Mouse (Mus musculus) CD4-positive, CD25-positive, alpha-beta regulatory T cell, adult 2 months (primary cell): ENCODE data around the gene Fam160b1.
A peak's percentile ranks its signal among the peaks of the same experiment; 100 is the strongest.

Source experiments
- DNase-seq: peaks from one replicate; pipeline ENCODE4 v3.0.0-alpha.2; 2012; ENCODE audit warnings: low read depth, low spot score

Gene Fam160b1

DNA sequence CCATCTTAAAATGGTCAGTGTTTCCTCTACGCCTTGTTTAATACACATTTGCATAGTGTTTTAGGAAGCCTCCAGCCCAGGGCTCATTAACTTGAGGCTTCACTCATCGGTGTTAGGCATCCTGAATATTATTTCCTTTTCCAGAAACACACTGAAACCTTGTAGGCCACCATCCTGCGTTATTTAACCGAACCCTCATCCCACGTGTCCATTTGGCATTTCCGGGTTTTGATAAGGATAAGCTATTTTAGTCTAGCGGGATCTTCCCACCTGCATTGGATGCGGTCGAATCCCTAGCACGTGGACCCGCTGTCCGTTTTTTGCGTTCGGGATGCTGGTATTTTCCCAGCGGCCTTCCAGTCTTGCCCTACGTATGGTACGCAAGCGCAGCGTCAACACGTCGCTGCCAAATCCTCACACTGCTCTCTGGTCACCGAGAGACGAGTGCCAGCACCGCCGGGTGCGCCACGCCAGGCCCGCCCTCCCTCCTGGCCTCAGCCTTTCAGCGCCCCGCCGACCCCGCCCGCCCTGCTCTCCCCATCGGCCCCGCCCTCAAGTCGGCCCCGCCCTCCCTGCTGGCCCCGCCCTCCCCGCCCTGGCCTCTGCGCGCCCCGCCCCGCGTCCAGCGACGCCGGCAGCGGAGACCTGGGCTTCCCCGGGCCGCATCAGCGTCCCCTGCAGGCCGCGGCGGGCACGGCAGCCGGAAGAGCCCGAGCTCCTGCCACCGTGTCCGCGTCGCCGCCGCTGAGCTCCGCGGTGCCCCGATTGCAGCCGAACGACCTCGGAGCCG lies at the start of gene Fam160b1:
Fam160b1 (plus strand) TSS at position 340 of the 790 bp plus-strand sequence.
- DNase-seq, result peak; percentile 98

- no peak for DNase-seq
These were observed 47.3 kb upstream of the Fam160b1 start for GRCm38 (mm10) chr19:57313226-57313625.

DNA sequence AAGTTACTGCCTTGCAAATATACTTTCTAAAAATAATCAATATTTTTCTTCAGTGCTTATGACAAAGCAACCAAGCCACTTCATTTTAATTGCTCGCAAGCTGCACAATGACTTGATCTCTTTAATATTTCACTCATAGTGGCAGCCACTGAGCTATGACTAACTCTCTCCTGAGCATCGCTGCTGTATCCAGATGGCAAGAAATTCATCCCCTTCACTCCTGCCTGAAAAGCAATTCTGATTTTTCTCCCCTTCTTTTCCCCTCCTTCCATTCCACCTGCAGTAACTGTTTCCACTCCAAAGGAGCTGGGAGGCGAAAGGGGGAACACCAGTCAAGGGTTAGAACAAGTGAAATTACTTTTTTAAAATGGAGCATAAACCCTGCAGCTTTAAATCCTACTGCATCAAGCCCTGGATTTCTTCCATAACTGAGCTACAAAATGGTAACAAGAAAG lies 46.6 kb upstream of the Fam160b1 start:
- no peak for DNase-seq

DNA sequence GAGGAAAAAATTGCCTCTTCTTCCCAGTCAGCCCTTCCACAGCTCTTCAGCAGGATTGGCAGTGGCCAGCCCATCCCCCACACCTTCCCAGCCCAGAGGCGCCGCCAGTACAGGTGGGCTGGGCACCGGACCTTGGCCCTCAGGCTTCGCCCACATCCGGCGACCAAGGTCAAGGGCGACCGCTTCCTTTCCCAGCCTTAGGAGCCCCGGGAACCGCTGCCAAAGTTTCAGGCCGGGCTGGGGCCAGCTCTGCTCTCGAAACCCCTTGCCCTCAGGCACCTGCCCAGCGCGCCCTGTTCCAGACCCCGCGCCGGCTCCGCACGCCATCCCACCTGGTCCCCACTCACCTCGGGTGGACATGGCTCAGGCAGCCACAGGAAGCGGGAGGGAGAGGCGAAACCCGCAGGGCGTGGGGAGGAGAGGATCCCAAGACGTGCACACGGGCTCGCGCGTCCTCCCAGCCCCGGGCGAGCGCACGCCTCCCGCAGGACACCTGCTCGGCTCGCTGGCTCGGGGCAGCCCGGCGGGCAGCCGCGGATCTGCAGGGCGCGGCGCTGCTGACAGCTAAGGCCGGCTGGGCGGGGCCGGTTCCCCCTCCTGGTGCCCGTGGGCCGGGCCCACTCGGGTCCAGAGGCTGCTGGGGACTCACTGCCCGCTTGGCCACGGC lies 46.0 kb upstream of the Fam160b1 start, which contains the start of gene Ablim1:
Ablim1 (minus strand) TSS at position 574 of the 667 bp plus-strand sequence.
- DNase-seq, result no peak

DNA sequence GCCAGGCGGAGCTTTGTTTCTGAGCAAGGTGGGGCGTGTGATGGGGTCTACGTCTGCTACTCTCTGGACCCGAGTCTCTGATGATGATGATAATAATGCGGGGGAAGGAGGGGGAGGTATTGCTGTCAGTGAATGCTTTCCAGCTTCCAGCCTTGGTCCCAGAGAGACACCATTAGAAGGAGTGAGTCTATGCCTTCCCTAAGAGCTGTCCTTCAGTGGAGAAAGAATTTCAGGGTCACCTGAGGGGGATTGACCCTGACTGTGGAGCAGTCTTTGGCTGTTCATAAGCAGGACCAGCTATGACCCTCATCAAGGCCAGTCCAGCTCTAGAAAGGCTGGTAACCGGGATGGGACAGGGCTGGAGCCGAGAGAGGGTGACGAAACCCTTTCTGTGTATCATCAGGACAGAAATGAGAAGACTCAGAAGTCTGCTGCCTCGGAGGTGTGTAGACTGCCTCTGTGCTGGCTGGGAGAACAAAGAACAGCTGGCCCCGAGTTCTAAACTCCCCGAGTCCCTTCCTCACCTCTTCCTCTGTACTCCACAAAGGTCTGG lies 45.4 kb upstream of the Fam160b1 start:
- DNase-seq, result no peak

GRCm38 (mm10) chr19:57316597-57316996 lies 43.9 kb upstream of the Fam160b1 start:
- no peak for DNase-seq

GRCm38 (mm10) chr19:57320656-57321382 lies 39.7 kb upstream of the Fam160b1 start:
- DNase-seq, result no peak

GRCm38 (mm10) chr19:57321839-57322238 lies 38.6 kb upstream of the Fam160b1 start:
- no peak for DNase-seq

- DNase-seq, result no peak
These were observed 38.0 kb upstream of the Fam160b1 start for GRCm38 (mm10) chr19:57322491-57322890.

DNA sequence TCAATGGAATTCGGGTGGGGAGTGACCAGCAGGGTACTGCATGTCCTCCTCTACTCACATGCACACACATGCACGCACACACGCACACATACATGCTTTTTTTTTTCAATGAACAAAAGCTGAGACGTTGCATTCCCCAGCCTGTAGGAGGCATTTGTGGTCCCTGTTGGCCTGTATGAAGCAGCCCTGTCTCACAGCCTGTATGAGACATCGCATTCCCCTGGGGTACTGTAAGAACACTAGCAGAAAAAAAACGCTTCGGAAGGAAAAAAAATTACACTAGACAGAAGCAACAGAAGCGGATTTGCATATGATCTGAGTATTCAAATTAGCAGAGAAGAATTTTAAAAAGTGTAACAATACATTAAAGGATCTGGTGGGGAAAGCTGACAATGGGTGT lies 37.4 kb upstream of the Fam160b1 start:
- DNase-seq, result peak; percentile 26

GRCm38 (mm10) chr19:57325748-57326300 lies 34.7 kb upstream of the Fam160b1 start:
- peak; percentile 80 for DNase-seq

- DNase-seq, result peak; percentile 24
These were observed 32.8 kb upstream of the Fam160b1 start for GRCm38 (mm10) chr19:57327679-57328078.

- no peak for DNase-seq
These were observed 32.2 kb upstream of the Fam160b1 start for GRCm38 (mm10) chr19:57328269-57328668.

GRCm38 (mm10) chr19:57328792-57329191 lies 31.7 kb upstream of the Fam160b1 start:
- peak; percentile 77 for DNase-seq

- no peak for DNase-seq
These were observed 30.2 kb upstream of the Fam160b1 start for GRCm38 (mm10) chr19:57330309-57330708.

DNA sequence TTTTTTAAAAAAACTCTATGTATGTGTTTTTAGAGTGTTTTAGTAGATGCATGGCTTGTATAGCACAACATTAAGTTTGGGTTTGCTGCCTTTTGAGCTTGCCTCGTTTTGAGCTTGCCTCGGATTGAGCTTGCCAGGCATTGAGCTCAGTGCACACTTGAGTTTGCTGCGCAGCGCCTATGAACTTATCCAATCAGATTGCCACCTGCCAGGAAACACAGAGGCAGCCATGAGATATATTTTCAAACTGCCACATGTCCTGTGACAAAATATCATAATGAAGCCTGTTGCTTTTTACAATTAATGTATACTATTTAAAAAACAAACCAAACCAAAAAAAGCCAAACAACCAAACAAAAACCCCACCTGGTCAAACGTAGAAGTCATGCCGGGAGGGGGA lies 29.2 kb upstream of the Fam160b1 start:
- no peak for DNase-seq

DNA sequence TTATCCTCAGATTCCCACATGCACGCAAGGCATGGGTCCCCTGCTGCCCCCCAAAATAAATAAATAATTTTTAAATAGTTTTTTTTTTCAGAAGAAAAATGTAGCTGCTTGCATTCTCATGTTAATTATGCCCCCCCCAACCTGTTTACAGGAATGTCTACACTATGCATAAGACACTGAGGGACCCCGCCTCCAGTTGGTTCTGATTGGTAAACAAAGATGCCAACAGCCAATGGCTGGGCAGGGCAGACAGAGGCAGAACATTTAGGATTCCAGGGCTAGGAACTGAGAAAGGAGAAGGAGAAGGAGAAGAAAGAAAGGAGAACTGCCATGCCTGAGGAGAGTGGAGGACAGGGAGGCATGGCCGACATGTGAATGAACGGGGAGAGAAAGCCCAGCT lies 27.1 kb upstream of the Fam160b1 start:
- DNase-seq, result no peak

DNA sequence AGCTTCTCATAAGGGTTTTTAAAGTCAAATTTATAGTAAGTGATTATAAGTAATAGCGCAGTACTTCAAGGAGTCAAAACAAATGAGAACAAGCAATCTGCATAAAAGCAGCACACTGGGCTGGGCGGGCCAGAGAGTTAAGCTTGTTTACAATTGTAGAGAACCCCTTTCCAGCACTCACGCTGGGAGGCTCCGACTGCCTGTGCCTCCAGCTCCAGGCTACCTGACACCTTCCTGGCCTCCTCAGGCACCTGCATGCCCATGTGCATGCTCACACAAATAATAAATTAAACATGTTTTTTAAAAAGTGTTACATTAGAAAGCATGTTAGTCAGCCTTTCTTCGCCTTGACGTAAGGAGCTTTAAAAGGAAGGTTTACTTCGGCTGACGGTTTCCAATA lies 25.3 kb upstream of the Fam160b1 start:
- DNase-seq, result no peak

GRCm38 (mm10) chr19:57339281-57339864 lies 21.1 kb upstream of the Fam160b1 start:
- DNase-seq, result no peak

DNA sequence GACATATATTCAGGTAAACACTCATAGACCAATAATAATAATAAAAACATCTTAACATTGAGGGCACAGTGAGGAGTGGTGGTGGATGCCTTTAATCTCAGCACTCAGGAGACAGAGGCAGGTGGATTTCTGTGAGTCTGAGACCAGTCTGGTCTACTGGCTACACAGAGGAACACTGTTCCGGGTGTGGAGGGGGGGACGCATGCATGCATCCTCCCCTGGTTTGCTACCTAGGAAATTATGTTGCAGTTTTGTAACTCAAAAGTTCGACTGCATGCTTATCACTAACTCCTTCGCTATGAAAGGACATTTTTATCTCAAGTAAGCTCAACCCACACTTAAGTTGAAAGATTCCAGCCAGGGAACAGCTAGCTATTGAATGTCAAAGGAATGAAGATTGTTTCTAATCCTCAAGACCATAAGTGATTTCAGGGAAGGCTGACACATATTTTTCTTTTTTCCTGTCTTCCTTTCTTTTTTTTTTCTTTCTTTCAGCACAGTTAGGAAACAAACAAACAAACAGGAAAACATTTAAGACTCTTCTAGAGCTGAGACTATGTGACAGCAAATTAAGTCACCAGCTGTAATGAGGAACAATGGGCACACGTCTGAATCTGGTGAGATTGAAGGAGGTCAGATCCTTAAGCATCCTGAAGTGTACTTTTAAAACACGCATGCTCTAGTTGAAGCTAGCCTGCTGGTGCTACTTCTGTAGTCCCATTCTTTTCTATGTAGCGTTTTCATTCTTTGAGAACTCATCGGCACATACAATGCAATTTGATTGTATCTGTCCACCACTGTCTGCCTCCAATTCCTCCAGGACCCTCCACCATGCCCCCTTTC lies 19.4 kb upstream of the Fam160b1 start:
- DNase-seq, result no peak
